Mouse (Mus musculus) lung, embryonic 15.5 days (tissue): ENCODE results near the gene Gm28047. TPM values are rescaled to one million over a fixed set of nuclear protein-coding genes. Genes with fewer than 3 reads are reported as not detected.

Experiments
- ATAC-seq: fragments of 200-750 bp; cut with Nextera tagmentation; 2 replicates; pipeline ENCODE4 v1.8.0; 2017; ENCODE audit warnings: moderate number of reproducible peaks, borderline replicate concordance; ENCODE audit not compliant: low FRiP score, low TSS enrichment; ENCODE audit errors: extremely low read depth
- H3K27ac ChIP-seq: fragments of 300-500 bp; sonication (generic); 2 replicates; pipeline ENCODE4 v1.5.1; 2015; ENCODE audit warnings: moderate library complexity, mild to moderate bottlenecking, inconsistent platforms
- H3K27me3 ChIP-seq: fragments of 300-500 bp; sonication (generic); 2 replicates; pipeline ENCODE4 v1.6.1; 2015; ENCODE audit warnings: inconsistent platforms
- H3K36me3 ChIP-seq: fragments of 300-500 bp; sonication (generic); 2 replicates; pipeline ENCODE4 v1.6.1; 2015; ENCODE audit warnings: inconsistent platforms
- H3K4me1 ChIP-seq: fragments of 300-500 bp; sonication (generic); 2 replicates; pipeline ENCODE4 v1.6.1; 2015; ENCODE audit warnings: inconsistent platforms
- H3K4me2 ChIP-seq: fragments of 300-500 bp; sonication (generic); 2 replicates; pipeline ENCODE4 v1.6.1; 2015; ENCODE audit warnings: inconsistent platforms, mild to moderate bottlenecking, moderate library complexity
- H3K4me3 ChIP-seq: fragments of 300-500 bp; sonication (generic); 2 replicates; pipeline ENCODE4 v1.5.1; 2015; ENCODE audit warnings: mild to moderate bottlenecking, inconsistent platforms
- H3K9ac ChIP-seq: fragments of 300-500 bp; sonication (generic); 2 replicates; pipeline ENCODE4 v1.6.1; 2015; ENCODE audit warnings: inconsistent platforms
- H3K9me3 ChIP-seq: fragments of 300-500 bp; sonication (generic); 2 replicates; pipeline ENCODE4 v1.6.1; 2016; ENCODE audit warnings: inconsistent platforms
- WGBS: fragments of 180-500 bp; shearing (Covaris S2); methylation state at CpG from one replicate; pipeline ENCODE4 v1.1.7; 2015; 5-methylcytosine and 5-hydroxymethylcytosine counted together
- polyA plus RNA-seq: library from polyadenylated mRNA; unstranded; fragments of >200 nt; fragmentation: Nextera tagmentation; extraction: Ambion mirVana; gene quantifications from 2 replicates; pipeline ENCODE4 v1.2.1, GENCODE M21; 2015

Gm28047 gene
- polyA plus RNA-seq, 1 experiment from 2014 or later = not detected

- WGBS = 87% methylated on average over 7 of the region's 7 CpGs
- Histone ChIP-seq H3K4me2 (no peak overlapping the region), H3K4me1 (no peaks in the 10 kb centered on the region), H3K27ac (no peak overlapping the region), H3K9me3 (no peaks in the 10 kb centered on the region), H3K36me3 (peaks cover 83% of the 10 kb centered on the region), H3K9ac (no peak overlapping the region), H3K27me3 (no peaks in the 10 kb centered on the region), H3K4me3 (no peak overlapping the region)
- no peak for ATAC-seq
These were observed 90.9 kb downstream of the Gm28047 start for GRCm38 (mm10) chr15:102533926-102534325.

- H3K9me3 ChIP-seq = no peaks in the 10 kb centered on the region
- H3K27me3 ChIP-seq = no peaks in the 10 kb centered on the region
- no peaks in the 10 kb centered on the region for H3K4me1 ChIP-seq
- no peak overlapping the region for H3K27ac ChIP-seq
- H3K4me2 ChIP-seq = no peak overlapping the region
- H3K9ac ChIP-seq = no peak overlapping the region
- WGBS = 85% methylated on average over 3 of the region's 3 CpGs
- no peak for ATAC-seq
- H3K36me3 ChIP-seq = peaks cover 90% of the 10 kb centered on the region
- H3K4me3 ChIP-seq = no peak overlapping the region
These were observed 92.6 kb downstream of the Gm28047 start for GRCm38 (mm10) chr15:102532106-102532900.

GRCm38 (mm10) chr15:102531586-102531985 is 93.3 kb downstream of the Gm28047 start:
- ATAC-seq = no peak
- Histone ChIP-seq H3K9me3 (no peaks in the 10 kb centered on the region), H3K4me1 (no peaks in the 10 kb centered on the region), H3K27ac (no peak overlapping the region), H3K4me3 (no peak overlapping the region), H3K36me3 (peaks cover 86% of the 10 kb centered on the region), H3K4me2 (no peak overlapping the region), H3K9ac (no peak overlapping the region), H3K27me3 (no peaks in the 10 kb centered on the region)
- 89% methylated on average over 4 of the region's 4 CpGs for WGBS

- Histone ChIP-seq H3K4me1 (no peaks in the 10 kb centered on the region), H3K4me3 (no peak overlapping the region), H3K27ac (no peak overlapping the region), H3K9me3 (no peaks in the 10 kb centered on the region), H3K4me2 (no peak overlapping the region), H3K9ac (no peak overlapping the region), H3K36me3 (peaks cover 84% of the 10 kb centered on the region), H3K27me3 (no peaks in the 10 kb centered on the region)
- WGBS = 85% methylated on average over 4 of the region's 4 CpGs
- no peak for ATAC-seq
These were observed 94.3 kb downstream of the Gm28047 start for GRCm38 (mm10) chr15:102530566-102530965.

GRCm38 (mm10) chr15:102528396-102528795 is 96.5 kb downstream of the Gm28047 start:
- peaks cover 82% of the 10 kb centered on the region for H3K36me3 ChIP-seq
- H3K4me1 ChIP-seq = no peaks in the 10 kb centered on the region
- WGBS = 97% methylated on average over 1 of the region's 1 CpGs
- no peak overlapping the region for H3K4me3 ChIP-seq
- no peak overlapping the region for H3K9ac ChIP-seq
- H3K9me3 ChIP-seq = no peaks in the 10 kb centered on the region
- ATAC-seq = no peak
- no peak overlapping the region for H3K27ac ChIP-seq
- H3K4me2 ChIP-seq = no peak overlapping the region
- no peaks in the 10 kb centered on the region for H3K27me3 ChIP-seq

- Histone ChIP-seq H3K27ac (no peak overlapping the region), H3K27me3 (no peaks in the 10 kb centered on the region), H3K36me3 (peaks cover 78% of the 10 kb centered on the region), H3K4me1 (no peaks in the 10 kb centered on the region), H3K4me2 (no peak overlapping the region), H3K9me3 (no peaks in the 10 kb centered on the region), H3K9ac (no peak overlapping the region), H3K4me3 (no peak overlapping the region)
- 71% methylated on average over 3 of the region's 3 CpGs for WGBS
- no peak for ATAC-seq
These were observed 96.9 kb downstream of the Gm28047 start for GRCm38 (mm10) chr15:102527936-102528335.

GRCm38 (mm10) chr15:102526111-102527002 is 98.5 kb downstream of the Gm28047 start:
- 74% methylated on average over 6 of the region's 6 CpGs for WGBS
- H3K4me1 ChIP-seq = no peaks in the 10 kb centered on the region
- no peak overlapping the region for H3K9ac ChIP-seq
- H3K27me3 ChIP-seq = no peaks in the 10 kb centered on the region
- H3K4me2 ChIP-seq = no peak overlapping the region
- peaks cover 71% of the 10 kb centered on the region for H3K36me3 ChIP-seq
- no peaks in the 10 kb centered on the region for H3K9me3 ChIP-seq
- ATAC-seq = no peak
- H3K27ac ChIP-seq = no peak overlapping the region
- no peak overlapping the region for H3K4me3 ChIP-seq

- WGBS = 4% methylated on average over 3 of the region's 3 CpGs
- Histone ChIP-seq H3K36me3 (peaks cover 68% of the 10 kb centered on the region), H3K4me2 (no peak within 1 kb of the TSS), H3K27me3 (no peaks in the 10 kb centered on the region), H3K27ac (no peak within 1 kb of the TSS), H3K9me3 (no peaks in the 10 kb centered on the region), H3K4me3 (no peak within 1 kb of the TSS), H3K4me1 (peaks cover 7% of the 10 kb centered on the region), H3K9ac (no peak within 1 kb of the TSS)
- ATAC-seq = no peak; the same call in 1 of the 2 replicates
These were observed 99.9 kb downstream of the Gm28047 start, which contains the start of gene Npff for GRCm38 (mm10) chr15:102524892-102525485. Npff (minus strand) TSS chr15:102524942.

- Histone ChIP-seq H3K36me3 (peaks cover 41% of the 10 kb centered on the region), H3K9me3 (no peaks in the 10 kb centered on the region), H3K27ac (no peak overlapping the region), H3K9ac (no peak overlapping the region), H3K4me1 (peaks cover 20% of the 10 kb centered on the region), H3K27me3 (no peaks in the 10 kb centered on the region), H3K4me3 (no peak overlapping the region), H3K4me2 (no peak overlapping the region)
- ATAC-seq = no peak
- WGBS = 78% methylated on average over 4 of the region's 4 CpGs
These were observed 103.4 kb downstream of the Gm28047 start for GRCm38 (mm10) chr15:102521480-102521879.

GRCm38 (mm10) chr15:102520416-102520815 is 104.5 kb downstream of the Gm28047 start:
- H3K4me3 ChIP-seq = no peak overlapping the region
- peaks cover 30% of the 10 kb centered on the region for H3K4me1 ChIP-seq
- ATAC-seq = no peak
- no peak overlapping the region for H3K9ac ChIP-seq
- H3K9me3 ChIP-seq = no peaks in the 10 kb centered on the region
- no peak overlapping the region for H3K27ac ChIP-seq
- H3K36me3 ChIP-seq = peaks cover 34% of the 10 kb centered on the region
- 73% methylated on average over 4 of the region's 4 CpGs for WGBS
- no peak overlapping the region for H3K4me2 ChIP-seq
- no peaks in the 10 kb centered on the region for H3K27me3 ChIP-seq

GRCm38 (mm10) chr15:102519211-102520141 is 105.4 kb downstream of the Gm28047 start:
- no peak for ATAC-seq
- WGBS = 49% methylated on average over 17 of the region's 17 CpGs
- H3K27me3 ChIP-seq = no peaks in the 10 kb centered on the region
- H3K36me3 ChIP-seq = peaks cover 29% of the 10 kb centered on the region
- peak overlapping the region; percentile 92 for H3K4me2 ChIP-seq
- peaks cover 33% of the 10 kb centered on the region for H3K4me1 ChIP-seq
- peak overlapping the region; percentile 100 for H3K27ac ChIP-seq
- H3K9me3 ChIP-seq = no peaks in the 10 kb centered on the region
- peak overlapping the region; percentile 76 for H3K4me3 ChIP-seq
- peak overlapping the region; percentile 87 for H3K9ac ChIP-seq
